Mouse (Mus musculus): ENCODE measurements around the gene Large1.
A peak's percentile ranks its signal among the peaks of the same experiment; 100 is the strongest.
"Not testable (repeated sequence)": the region's sequence is repeated elsewhere in the genome, so short reads cannot be mapped to it uniquely, and the experiment has no call there.

Large1 gene

GRCm38 (mm10) chr8:73016303-73016702 lies 337.0 kb downstream of the Large1 start:
- DNase-seq (ENCODE audit: low spot score) = no peak

- peak; percentile 47 for DNase-seq (ENCODE audit: low spot score)
These were observed 345.9 kb downstream of the Large1 start for GRCm38 (mm10) chr8:73007489-73007888.

GRCm38 (mm10) chr8:73003858-73004257 lies 349.5 kb downstream of the Large1 start:
- peak; percentile 72 for DNase-seq (ENCODE audit: low spot score)

GRCm38 (mm10) chr8:72993831-72994230 lies 359.5 kb downstream of the Large1 start:
- DNase-seq (ENCODE audit: low spot score) = no peak

GRCm38 (mm10) chr8:72990425-72990824 lies 362.9 kb downstream of the Large1 start:
- no peak for DNase-seq (ENCODE audit: low spot score)

GRCm38 (mm10) chr8:72982832-72983231 lies 370.5 kb downstream of the Large1 start:
- no peak for DNase-seq (ENCODE audit: low spot score)

- DNase-seq (ENCODE audit: low spot score) = no peak
These were observed 398.3 kb downstream of the Large1 start for GRCm38 (mm10) chr8:72955074-72955473.

GRCm38 (mm10) chr8:72941393-72941792 lies 411.9 kb downstream of the Large1 start:
- not testable (repeated sequence) for DNase-seq (ENCODE audit: low spot score)

- DNase-seq (ENCODE audit: low spot score) = peak; percentile 15
These were observed 434.0 kb downstream of the Large1 start for GRCm38 (mm10) chr8:72919182-72919902.

- DNase-seq (ENCODE audit: low spot score) = no peak
These were observed 447.8 kb downstream of the Large1 start for GRCm38 (mm10) chr8:72905491-72905890.

- no peak for DNase-seq (ENCODE audit: low spot score)
These were observed 451.7 kb downstream of the Large1 start for GRCm38 (mm10) chr8:72901591-72901990.

GRCm38 (mm10) chr8:72899321-72899720 lies 454.0 kb downstream of the Large1 start:
- no peak for DNase-seq (ENCODE audit: low spot score)

GRCm38 (mm10) chr8:72883033-72883432 lies 470.3 kb downstream of the Large1 start:
- no peak for DNase-seq (ENCODE audit: low spot score)

GRCm38 (mm10) chr8:72873411-72873810 lies 479.9 kb downstream of the Large1 start:
- no peak for DNase-seq (ENCODE audit: low spot score)

- no peak for DNase-seq (ENCODE audit: low spot score)
These were observed 506.5 kb downstream of the Large1 start for GRCm38 (mm10) chr8:72846881-72847280.

GRCm38 (mm10) chr8:72835863-72836262 lies 517.5 kb downstream of the Large1 start:
- DNase-seq (ENCODE audit: low spot score) = no peak

GRCm38 (mm10) chr8:72833112-72833511 lies 520.2 kb downstream of the Large1 start:
- DNase-seq (ENCODE audit: low spot score) = no peak

GRCm38 (mm10) chr8:72832371-72832770 lies 521.0 kb downstream of the Large1 start:
- DNase-seq (ENCODE audit: low spot score) = no peak

GRCm38 (mm10) chr8:72817655-72818349 lies 535.5 kb downstream of the Large1 start:
- DNase-seq (ENCODE audit: low spot score) = no peak

GRCm38 (mm10) chr8:72816679-72817078 lies 536.7 kb downstream of the Large1 start:
- no peak for DNase-seq (ENCODE audit: low spot score)

GRCm38 (mm10) chr8:72815681-72816080 lies 537.7 kb downstream of the Large1 start:
- DNase-seq (ENCODE audit: low spot score) = no peak

- DNase-seq (ENCODE audit: low spot score) = no peak
These were observed 540.6 kb downstream of the Large1 start for GRCm38 (mm10) chr8:72812690-72813089.

GRCm38 (mm10) chr8:72801583-72801982 lies 551.8 kb downstream of the Large1 start:
- DNase-seq (ENCODE audit: low spot score) = no peak

GRCm38 (mm10) chr8:72780644-72781043 lies 572.7 kb downstream of the Large1 start:
- DNase-seq (ENCODE audit: low spot score) = no peak
